Mouse (Mus musculus) small intestine, adult 2 months (tissue): ENCODE measurements around the gene Plppr3. TPM values are rescaled to one million over a fixed set of nuclear protein-coding genes. Genes with fewer than 3 reads are reported as not detected.

Source experiments
- H3K27ac ChIP-seq: fragments of 200-500 bp; 2 replicates; pipeline ENCODE4 v1.5.1; 2012; ENCODE audit warnings: low read depth, low read length, control low read depth, inconsistent platforms; ENCODE audit not compliant: insufficient read depth
- H3K27me3 ChIP-seq: fragments of 200-500 bp; 2 replicates; pipeline ENCODE4 v1.6.1; 2012; ENCODE audit warnings: mild to moderate bottlenecking, moderate library complexity, low read length, inconsistent platforms; ENCODE audit not compliant: control insufficient read depth, insufficient read depth
- H3K36me3 ChIP-seq: fragments of 200-500 bp; 2 replicates; pipeline ENCODE4 v1.6.1; 2012; ENCODE audit warnings: mild to moderate bottlenecking, low read length, control low read depth, inconsistent platforms; ENCODE audit not compliant: control insufficient read depth, insufficient read depth
- H3K4me1 ChIP-seq: fragments of 200-500 bp; 2 replicates; pipeline ENCODE4 v1.6.1; 2012; ENCODE audit warnings: low read length, inconsistent platforms, mixed read lengths; ENCODE audit not compliant: control insufficient read depth, insufficient read depth, insufficient read length
- H3K4me3 ChIP-seq: fragments of 200-500 bp; 2 replicates; pipeline ENCODE4 v1.5.1; 2012; ENCODE audit warnings: low read depth, mild to moderate bottlenecking, control low read depth, inconsistent platforms, low read length, moderate library complexity
- CTCF ChIP-seq: fragments of 200-500 bp; IDR thresholded peaks from 2 replicates; pipeline ENCODE4 v1.5.1; 2012; ENCODE audit warnings: low read depth, mild to moderate bottlenecking, control low read depth, inconsistent platforms, low read length, moderate library complexity, mixed read lengths; ENCODE audit not compliant: insufficient replicate concordance, insufficient read length; ENCODE audit errors: extremely low read depth
- POLR2A ChIP-seq: fragments of 200-500 bp; IDR thresholded peaks from 2 replicates; pipeline ENCODE4 v1.6.1; 2012; ENCODE audit warnings: low read depth, mild to moderate bottlenecking, control low read depth, inconsistent platforms, low read length, moderate library complexity
- WGBS: fragments of 180-500 bp; shearing (Covaris S2); methylation state at CpG from one replicate; pipeline ENCODE4 v1.1.7; 2018; 5-methylcytosine and 5-hydroxymethylcytosine counted together
- polyA plus RNA-seq: library from polyadenylated mRNA; depleted of rRNA; stranded (reverse); fragments of >200 nt; gene quantifications from 2 replicates; pipeline ENCODE4 v1.2.3, GENCODE M21; 2012; rRNA removed

The Plppr3 gene
- polyA plus RNA-seq, 1 experiment, result 5.3 TPM

DNA sequence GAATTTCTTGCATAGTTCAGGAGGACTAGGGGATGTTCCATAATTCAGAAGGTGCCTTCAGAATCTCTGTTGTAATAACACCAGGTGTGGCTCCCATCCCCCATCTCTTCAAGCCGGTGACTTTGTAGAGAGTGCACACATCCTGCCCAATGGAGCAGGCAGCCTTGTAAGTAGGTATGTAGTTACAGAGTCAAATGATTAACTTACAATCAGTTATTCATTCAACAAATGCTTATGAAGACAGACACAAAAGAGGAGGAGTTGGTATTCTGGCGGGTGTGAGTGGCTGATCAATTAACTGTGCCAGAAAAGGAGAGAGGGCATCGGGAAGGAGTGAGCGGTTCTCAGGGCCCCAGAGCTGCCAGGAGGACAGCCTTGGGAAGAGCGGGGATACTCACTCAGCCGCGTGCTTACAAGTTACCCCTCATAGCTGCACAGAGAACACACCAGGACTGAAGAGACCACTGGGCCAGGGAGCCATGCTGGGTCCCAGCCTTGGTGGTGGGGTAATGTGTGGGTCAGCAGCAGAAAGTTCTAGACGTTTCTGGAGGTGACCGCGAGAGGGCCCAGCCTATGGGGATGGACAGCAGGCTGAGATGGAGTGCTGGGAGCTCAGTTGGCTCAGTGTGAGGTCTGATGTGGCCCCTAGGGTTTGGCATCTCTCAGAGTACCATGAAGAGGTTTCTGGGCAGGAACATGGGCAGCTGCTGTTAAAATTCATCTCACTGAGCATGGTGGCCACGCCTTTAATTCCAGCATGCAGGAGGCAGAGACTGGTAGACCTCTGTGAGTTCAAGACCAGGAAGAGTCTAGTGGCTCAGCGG, 58.6 kb downstream of the Plppr3 start:
- no peak overlapping the region; the same call in 1 of the 2 replicates for H3K27ac ChIP-seq
- no peak overlapping the region for H3K4me3 ChIP-seq
- H3K4me1 ChIP-seq, result peaks cover 50% of the 10 kb centered on the region
- H3K36me3 ChIP-seq, result no peaks in the 10 kb centered on the region
- TF ChIP-seq POLR2A (no peak), CTCF (no peak)
- 53% methylated on average over 12 of the region's 12 CpGs for WGBS
- no peaks in the 10 kb centered on the region for H3K27me3 ChIP-seq

DNA sequence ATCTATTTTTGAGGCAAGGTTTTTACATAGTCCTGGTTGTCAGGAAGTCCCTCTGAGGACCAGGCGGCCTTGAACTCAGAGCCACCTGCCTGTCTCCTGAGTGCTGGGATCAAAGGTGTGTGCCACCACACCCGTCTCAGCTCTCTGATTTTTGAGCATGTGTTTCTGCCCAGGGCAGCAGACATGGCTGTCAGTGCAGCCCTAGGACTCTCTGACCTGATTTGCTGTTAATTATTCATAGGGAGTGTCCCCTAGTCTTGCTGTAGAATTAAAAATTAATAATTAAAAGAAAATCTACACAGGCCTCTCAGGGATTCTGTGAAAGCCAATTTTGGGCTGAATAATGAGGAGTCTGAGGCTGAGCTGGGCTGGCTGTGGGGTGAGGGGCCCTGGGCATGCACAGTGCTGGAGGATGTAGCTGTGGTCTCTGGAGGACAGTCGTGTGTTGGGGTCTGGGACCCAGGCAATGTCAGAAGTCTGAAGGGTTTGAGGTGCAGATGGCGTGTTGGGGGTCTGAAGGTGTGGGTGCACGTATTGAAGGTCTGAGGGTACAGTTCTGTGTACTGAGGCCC, 60.1 kb downstream of the Plppr3 start:
- WGBS, result 59% methylated on average over 5 of the region's 5 CpGs
- Histone ChIP-seq H3K4me3 (no peak overlapping the region), H3K4me1 (peaks cover 38% of the 10 kb centered on the region), H3K36me3 (no peaks in the 10 kb centered on the region), H3K27ac (peak overlapping the region; percentile 83), H3K27me3 (no peaks in the 10 kb centered on the region)
- TF ChIP-seq CTCF (no peak), POLR2A (no peak)

DNA sequence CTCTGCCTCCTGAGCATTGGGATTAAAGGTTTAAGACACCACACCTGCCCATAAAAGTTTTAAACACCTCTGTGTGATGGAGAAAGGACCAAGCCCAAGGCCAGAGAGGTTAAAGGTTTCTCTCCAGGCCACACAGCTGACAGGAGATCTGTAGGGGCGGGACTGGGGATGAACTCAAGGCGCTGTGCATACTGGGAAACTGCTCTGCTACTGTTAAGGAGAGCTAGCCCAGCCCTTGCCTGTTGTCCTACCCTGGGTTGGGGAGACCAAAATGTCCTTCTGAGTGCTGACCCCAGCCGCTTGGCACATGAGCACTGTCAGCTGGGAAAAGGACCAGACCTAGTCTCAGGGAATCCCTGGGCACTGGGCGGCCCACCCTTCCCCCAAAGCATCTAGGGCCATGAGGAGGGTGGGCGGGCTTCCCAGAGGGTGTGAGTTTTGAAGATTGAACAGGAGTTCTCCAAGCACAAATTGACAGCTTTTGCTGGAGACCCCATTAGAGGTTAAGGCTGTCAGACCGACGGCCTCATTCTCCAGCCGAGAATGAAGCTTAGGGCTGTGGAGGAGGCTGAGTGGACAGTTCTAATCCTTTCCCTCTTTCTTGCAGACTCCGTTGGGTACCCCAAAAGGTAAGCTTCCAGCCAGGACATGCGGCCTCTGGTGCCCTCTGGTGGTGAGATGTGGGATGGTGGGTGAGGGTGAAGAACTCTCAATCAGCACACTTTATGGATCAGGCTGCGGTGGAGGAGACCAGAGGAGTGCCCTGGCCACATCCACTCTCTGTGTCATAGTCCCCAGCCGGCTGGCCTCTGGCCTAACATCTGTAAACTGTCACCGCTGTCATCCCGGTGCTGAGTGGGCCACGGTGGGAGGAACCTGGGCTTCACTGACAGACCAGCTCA, 62.4 kb downstream of the Plppr3 start:
- Histone ChIP-seq H3K27me3 (no peaks in the 10 kb centered on the region), H3K27ac (no peak overlapping the region), H3K4me1 (peaks cover 30% of the 10 kb centered on the region), H3K36me3 (no peaks in the 10 kb centered on the region), H3K4me3 (no peak overlapping the region)
- no peak for TF ChIP-seq POLR2A
- peak; percentile 98 for TF ChIP-seq CTCF
- 30% methylated on average over 15 of the region's 15 CpGs for WGBS

Other genes with a start within 250 kb of the Plppr3 start
- gene Shc2, start 236.7 kb downstream of the Plppr3 start, polyA plus RNA-seq, result 1.6 TPM in 2 replicates
- gene Odf3l2, start 228.9 kb downstream of the Plppr3 start, polyA plus RNA-seq, result not detected in 2 replicates
- gene Madcam1, start 210.1 kb downstream of the Plppr3 start, polyA plus RNA-seq, result 9.9 and 20.7 TPM in 2 replicates
- gene Tpgs1, start 205.3 kb downstream of the Plppr3 start, polyA plus RNA-seq, result 76.0 and 138 TPM in 2 replicates
- 101 and 163 TPM in 2 replicates for gene Cdc34, start 192.4 kb downstream of the Plppr3 start, polyA plus RNA-seq
- 0.11 and 0.52 TPM in 2 replicates for gene Gzmm, start 185.6 kb downstream of the Plppr3 start, polyA plus RNA-seq
- 1,266 and 1,465 TPM in 2 replicates for gene Bsg, start 170.1 kb downstream of the Plppr3 start, polyA plus RNA-seq
- gene Hcn2, start 158.0 kb downstream of the Plppr3 start, polyA plus RNA-seq, result 8.3 and 19.2 TPM in 2 replicates
- gene Polrmt, start 128.1 kb downstream of the Plppr3 start, polyA plus RNA-seq, result 38.7 and 50.0 TPM in 2 replicates
- not detected in 2 replicates for gene Fgf22, start 119.6 kb downstream of the Plppr3 start, polyA plus RNA-seq
- 130 and 222 TPM in 2 replicates for gene Rnf126, start 107.7 kb downstream of the Plppr3 start, polyA plus RNA-seq
- gene Fstl3, start 97.4 kb downstream of the Plppr3 start, polyA plus RNA-seq, result 16.0 and 19.6 TPM in 2 replicates
- gene Prss57, start 83.7 kb downstream of the Plppr3 start, polyA plus RNA-seq, result 0.24 and 0.67 TPM in 2 replicates
- 13.0 and 24.0 TPM in 2 replicates for gene Palm, start 81.1 kb downstream of the Plppr3 start, polyA plus RNA-seq
- 141 and 347 TPM in 2 replicates for gene Misp, start 53.6 kb downstream of the Plppr3 start, polyA plus RNA-seq
- gene Ptbp1, start 20.2 kb downstream of the Plppr3 start, polyA plus RNA-seq, result 150 and 285 TPM in 2 replicates
- gene Prtn3, start 158 bp downstream of the Plppr3 start, polyA plus RNA-seq, result 1.6 and 2.1 TPM in 2 replicates
- 0.72 TPM in 1 of 2 replicates, not detected in the other for gene Elane, start 11.6 kb upstream of the Plppr3 start, polyA plus RNA-seq
- gene Cfd, start 16.2 kb upstream of the Plppr3 start, polyA plus RNA-seq, result 48.6 and 122 TPM in 2 replicates
- gene Med16, start 34.3 kb upstream of the Plppr3 start, polyA plus RNA-seq, result 34.8 and 58.1 TPM in 2 replicates
- not detected in 2 replicates for gene Gm26602, start 36.2 kb upstream of the Plppr3 start, polyA plus RNA-seq
- gene Kiss1r, start 42.3 kb upstream of the Plppr3 start, polyA plus RNA-seq, result 3.0 and 5.9 TPM in 2 replicates
- 86.4 and 104 TPM in 2 replicates for gene R3hdm4, start 46.6 kb upstream of the Plppr3 start, polyA plus RNA-seq
- 10.7 and 23.9 TPM in 2 replicates for gene Arid3a, start 52.4 kb upstream of the Plppr3 start, polyA plus RNA-seq
- gene Wdr18, start 85.5 kb upstream of the Plppr3 start, polyA plus RNA-seq, result 34.8 and 44.6 TPM in 2 replicates
- not detected in 2 replicates for gene Grin3b, start 96.1 kb upstream of the Plppr3 start, polyA plus RNA-seq
- 225 and 441 TPM in 2 replicates for gene Tmem259, start 109.7 kb upstream of the Plppr3 start, polyA plus RNA-seq
- gene Cnn2, start 114.0 kb upstream of the Plppr3 start, polyA plus RNA-seq, result 49.9 and 72.8 TPM in 2 replicates
- 18.1 and 33.4 TPM in 2 replicates for gene Abca7, start 121.9 kb upstream of the Plppr3 start, polyA plus RNA-seq
- 23.2 and 36.8 TPM in 2 replicates for gene Arhgap45, start 142.0 kb upstream of the Plppr3 start, polyA plus RNA-seq
- gene Polr2e, start 165.2 kb upstream of the Plppr3 start, polyA plus RNA-seq, result 140 and 186 TPM in 2 replicates
- gene Gpx4, start 172.5 kb upstream of the Plppr3 start, polyA plus RNA-seq, result 388 and 646 TPM in 2 replicates
- gene Sbno2, start 230.9 kb upstream of the Plppr3 start, polyA plus RNA-seq, result 61.2 and 126 TPM in 2 replicates
- gene Stk11, start 241.2 kb upstream of the Plppr3 start, polyA plus RNA-seq, result 77.5 and 124 TPM in 2 replicates